Mouse (Mus musculus): ENCODE measurements around the gene Dpep2nb. TPM values are rescaled to one million over a fixed set of nuclear protein-coding genes. Genes with fewer than 3 reads are reported as not detected.
A peak's percentile ranks its signal among the peaks of the same experiment; 100 is the strongest.
"Not testable (repeated sequence)": the region's sequence is repeated elsewhere in the genome, so short reads cannot be mapped to it uniquely, and the experiment has no call there.

The Dpep2nb gene
- polyA plus RNA-seq, 1 experiment = not detected

DNA sequence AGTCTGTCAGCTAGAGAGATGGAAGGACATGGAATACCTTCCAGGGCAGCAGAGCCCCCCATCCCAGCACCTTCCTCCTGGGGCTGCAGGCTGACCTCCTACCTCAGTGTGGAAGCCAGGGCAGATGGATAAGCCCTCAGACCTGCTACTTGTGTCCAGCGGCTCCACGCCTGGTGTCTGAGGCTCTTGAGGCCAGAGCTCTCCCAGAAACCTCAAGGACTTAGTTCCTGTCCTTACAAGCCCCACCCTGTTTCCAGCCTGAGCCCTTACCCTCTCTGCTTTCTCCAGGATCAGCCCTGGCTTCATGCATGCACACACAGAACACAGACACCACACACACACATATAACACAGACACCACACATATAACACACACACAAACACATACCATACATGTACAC lies 14.2 kb downstream of the Dpep2nb start:
- H3K27me3 ChIP-seq (replicated peaks) = peaks cover 32% of the 10 kb centered on the region
- TF ChIP-seq FLI1 (IDR thresholded peaks at IDR 0.05; ENCODE audit: low read length) (no peak), GATA1 (IDR thresholded peaks at IDR 0.05; ENCODE audit: borderline replicate concordance, low read length) (no peak)
- no peaks in the 10 kb centered on the region for H3K36me3 ChIP-seq (replicated peaks; ENCODE audit: low read length)
- peaks cover 34% of the 10 kb centered on the region for H3K4me1 ChIP-seq
- peak overlapping the region; percentile 86 for H3K4me3 ChIP-seq (replicated peaks)
- no peaks in the 10 kb centered on the region for H3K9me3 ChIP-seq

DNA sequence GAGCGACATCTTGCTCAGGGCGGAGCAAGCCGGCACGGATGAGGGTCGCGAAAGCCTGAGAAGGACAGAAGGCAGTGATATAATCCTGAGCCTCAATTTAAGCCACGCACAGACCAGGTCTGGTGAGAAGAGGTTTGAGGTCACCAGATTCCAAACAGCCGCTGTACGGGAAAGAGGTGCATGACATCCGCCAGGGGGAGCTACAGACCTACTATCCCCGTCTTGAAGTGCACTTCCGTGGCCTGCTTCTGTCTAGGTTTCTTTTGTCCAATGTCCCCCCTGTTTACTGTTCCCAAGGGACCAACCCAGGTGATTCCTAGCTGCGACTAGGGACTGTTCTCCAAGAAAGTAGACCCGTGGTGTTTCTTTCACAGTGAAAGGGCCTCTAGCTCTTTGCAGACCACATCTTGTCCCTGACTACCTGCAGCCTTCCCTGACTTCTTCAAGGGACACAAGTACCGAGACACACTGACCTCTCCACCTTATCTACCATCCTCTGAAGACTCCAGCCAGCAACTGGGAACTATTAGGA lies 14.9 kb downstream of the Dpep2nb start, which contains the start of gene Dus2:
TSS of gene Dus2 (plus strand) at position 482 of the 532 bp plus-strand sequence.
- Histone ChIP-seq H3K27me3 (replicated peaks) (peaks cover 35% of the 10 kb centered on the region), H3K4me1 (peaks cover 28% of the 10 kb centered on the region), H3K36me3 (replicated peaks; ENCODE audit: low read length) (no peaks in the 10 kb centered on the region), H3K4me3 (replicated peaks) (peak within 1 kb of the TSS; percentile 86), H3K9me3 (no peaks in the 10 kb centered on the region)
- TF ChIP-seq GATA1 (IDR thresholded peaks at IDR 0.05; ENCODE audit: borderline replicate concordance, low read length) (no peak), FLI1 (IDR thresholded peaks at IDR 0.05; ENCODE audit: low read length) (no peak)

DNA sequence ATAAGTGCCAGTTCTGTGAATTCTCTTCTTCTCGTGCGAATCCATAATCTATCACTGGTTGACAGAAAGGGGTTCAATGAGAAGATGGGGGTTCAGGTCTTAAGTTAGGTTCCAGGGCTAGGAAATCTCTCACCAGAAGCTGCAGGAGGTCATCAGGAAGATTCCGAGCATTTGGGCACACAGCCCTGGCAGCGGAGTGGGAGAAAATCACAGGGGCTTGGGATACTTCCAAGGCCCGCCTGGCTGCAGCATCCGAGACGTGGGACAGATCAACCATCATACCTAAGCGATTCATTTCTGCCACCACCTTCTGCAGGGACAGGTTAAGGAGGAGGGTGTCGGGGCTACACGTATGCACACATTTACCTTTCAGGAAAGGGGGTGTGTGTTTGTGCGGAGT lies 17.2 kb downstream of the Dpep2nb start:
- Histone ChIP-seq H3K4me1 (peaks cover 32% of the 10 kb centered on the region), H3K9me3 (no peaks in the 10 kb centered on the region), H3K36me3 (replicated peaks; ENCODE audit: low read length) (no peaks in the 10 kb centered on the region), H3K4me3 (replicated peaks) (no peak overlapping the region), H3K27me3 (replicated peaks) (peaks cover 36% of the 10 kb centered on the region)
- TF ChIP-seq GATA1 (IDR thresholded peaks at IDR 0.05; ENCODE audit: borderline replicate concordance, low read length) = no peak
- no peak for TF ChIP-seq FLI1 (IDR thresholded peaks at IDR 0.05; ENCODE audit: low read length)

DNA sequence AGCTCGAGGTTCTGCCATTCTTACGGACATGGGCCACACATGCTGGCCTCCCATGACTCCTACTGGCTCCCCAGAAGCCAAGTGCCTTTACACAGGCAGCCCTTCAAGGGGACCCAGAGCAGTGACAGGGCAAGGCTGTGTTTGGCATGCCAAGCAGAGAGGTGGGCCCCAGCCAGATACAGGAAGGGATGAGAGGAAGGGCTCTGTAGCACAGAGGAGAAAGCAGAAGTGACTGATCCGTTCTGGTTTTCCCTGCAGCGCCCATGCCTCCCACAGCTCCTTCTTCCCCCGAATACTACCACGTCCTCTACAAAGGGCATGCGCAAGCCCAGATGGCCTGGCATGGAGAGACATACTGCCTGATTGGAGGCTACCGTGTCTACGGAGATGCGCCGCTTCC lies 22.4 kb downstream of the Dpep2nb start:
- H3K9me3 ChIP-seq; H3K36me3 ChIP-seq (replicated peaks; ENCODE audit: low read length); H3K4me3 ChIP-seq (replicated peaks): not testable (repeated sequence)
- peaks cover 17% of the 10 kb centered on the region for H3K4me1 ChIP-seq
- H3K27me3 ChIP-seq (replicated peaks) = peaks cover 26% of the 10 kb centered on the region

DNA sequence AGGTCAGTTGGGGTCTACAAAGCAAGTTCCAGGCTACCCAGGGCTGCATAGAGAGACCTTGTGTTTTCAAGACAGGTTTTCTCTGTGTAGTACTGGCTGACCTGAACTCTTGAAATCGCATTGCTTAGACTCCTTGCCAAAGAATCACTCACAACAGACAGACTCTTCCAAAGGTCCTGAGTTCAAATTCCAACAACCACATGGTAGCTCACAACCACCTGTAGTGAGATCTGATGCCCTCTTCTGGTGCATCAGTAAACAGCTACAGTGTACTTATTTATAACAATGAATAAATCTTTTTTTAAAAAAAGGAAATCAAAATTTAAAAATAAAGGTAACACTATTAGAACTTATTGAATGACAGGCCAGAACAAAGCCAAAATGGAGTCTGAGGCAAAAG lies 24.6 kb downstream of the Dpep2nb start:
- Histone ChIP-seq H3K36me3 (replicated peaks; ENCODE audit: low read length) (no peaks in the 10 kb centered on the region), H3K4me3 (replicated peaks) (no peak overlapping the region), H3K4me1 (peaks cover 24% of the 10 kb centered on the region), H3K9me3 (0 out of 2 replicates have a peak, but pooled peaks cover 5% of the 10 kb centered on the region), H3K27me3 (replicated peaks) (peaks cover 15% of the 10 kb centered on the region)
- TF ChIP-seq FLI1 (IDR thresholded peaks at IDR 0.05; ENCODE audit: low read length) (no peak), GATA1 (IDR thresholded peaks at IDR 0.05; ENCODE audit: borderline replicate concordance, low read length) (no peak)

DNA sequence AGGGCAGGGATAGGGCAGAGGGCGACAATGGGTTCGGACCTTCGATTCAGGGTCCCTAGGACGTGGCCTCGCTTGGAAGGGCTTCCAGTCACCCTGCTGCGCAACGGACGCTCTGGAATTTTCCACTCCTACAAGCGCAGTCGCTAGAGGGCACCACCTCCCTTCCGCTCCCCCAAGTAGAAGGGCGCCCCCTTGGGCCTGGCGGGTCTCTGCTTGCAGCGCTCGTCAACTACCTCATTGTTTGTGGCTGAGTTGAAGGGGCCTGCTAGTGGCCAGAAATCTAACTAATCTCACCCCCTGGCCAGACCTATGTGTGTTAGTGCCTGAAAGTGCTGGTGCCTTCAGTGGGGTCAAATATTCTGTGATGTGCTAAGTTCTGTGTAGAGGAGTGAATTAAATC lies 26.4 kb downstream of the Dpep2nb start, which contains the start of gene Dpep3:
TSS of gene Dpep3 (minus strand) at position 105 of the 400 bp plus-strand sequence.
- peaks cover 12% of the 10 kb centered on the region for H3K27me3 ChIP-seq (replicated peaks)
- TF ChIP-seq GATA1 (IDR thresholded peaks at IDR 0.05; ENCODE audit: borderline replicate concordance, low read length) = no peak
- TF ChIP-seq FLI1 (IDR thresholded peaks at IDR 0.05; ENCODE audit: low read length) = no peak
- peak within 1 kb of the TSS; percentile 38 for H3K4me3 ChIP-seq (replicated peaks)
- 0 out of 2 replicates have a peak, but pooled peaks cover 5% of the 10 kb centered on the region for H3K9me3 ChIP-seq
- H3K4me1 ChIP-seq = peaks cover 24% of the 10 kb centered on the region
- H3K36me3 ChIP-seq (replicated peaks; ENCODE audit: low read length) = no peaks in the 10 kb centered on the region

DNA sequence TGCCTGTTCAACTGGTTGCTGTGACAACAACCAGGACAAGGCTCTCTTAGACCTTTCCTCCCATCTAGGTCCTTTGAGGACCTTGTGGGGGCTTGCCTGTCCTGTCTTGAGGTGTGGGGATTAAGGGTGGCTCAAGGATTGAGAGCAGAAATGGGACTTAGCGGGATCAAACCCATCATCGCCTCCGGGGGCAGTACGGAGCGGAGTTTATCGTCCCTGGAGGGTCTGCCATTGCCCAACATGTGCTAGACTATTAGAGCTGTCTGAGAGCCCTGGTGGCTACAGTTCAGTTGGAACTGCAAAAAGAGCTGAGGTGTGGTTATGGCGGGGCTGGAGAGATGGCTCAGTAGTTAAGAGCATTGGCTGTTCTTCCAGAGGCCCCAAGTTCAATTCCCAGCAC lies 30.4 kb downstream of the Dpep2nb start:
- Histone ChIP-seq H3K36me3 (replicated peaks; ENCODE audit: low read length) (no peaks in the 10 kb centered on the region), H3K9me3 (0 out of 2 replicates have a peak, but pooled peaks cover 5% of the 10 kb centered on the region), H3K4me1 (peaks cover 8% of the 10 kb centered on the region), H3K27me3 (replicated peaks) (peaks cover 18% of the 10 kb centered on the region), H3K4me3 (replicated peaks) (no peak overlapping the region)
- TF ChIP-seq GATA1 (IDR thresholded peaks at IDR 0.05; ENCODE audit: borderline replicate concordance, low read length) (no peak), FLI1 (IDR thresholded peaks at IDR 0.05; ENCODE audit: low read length) (no peak)

DNA sequence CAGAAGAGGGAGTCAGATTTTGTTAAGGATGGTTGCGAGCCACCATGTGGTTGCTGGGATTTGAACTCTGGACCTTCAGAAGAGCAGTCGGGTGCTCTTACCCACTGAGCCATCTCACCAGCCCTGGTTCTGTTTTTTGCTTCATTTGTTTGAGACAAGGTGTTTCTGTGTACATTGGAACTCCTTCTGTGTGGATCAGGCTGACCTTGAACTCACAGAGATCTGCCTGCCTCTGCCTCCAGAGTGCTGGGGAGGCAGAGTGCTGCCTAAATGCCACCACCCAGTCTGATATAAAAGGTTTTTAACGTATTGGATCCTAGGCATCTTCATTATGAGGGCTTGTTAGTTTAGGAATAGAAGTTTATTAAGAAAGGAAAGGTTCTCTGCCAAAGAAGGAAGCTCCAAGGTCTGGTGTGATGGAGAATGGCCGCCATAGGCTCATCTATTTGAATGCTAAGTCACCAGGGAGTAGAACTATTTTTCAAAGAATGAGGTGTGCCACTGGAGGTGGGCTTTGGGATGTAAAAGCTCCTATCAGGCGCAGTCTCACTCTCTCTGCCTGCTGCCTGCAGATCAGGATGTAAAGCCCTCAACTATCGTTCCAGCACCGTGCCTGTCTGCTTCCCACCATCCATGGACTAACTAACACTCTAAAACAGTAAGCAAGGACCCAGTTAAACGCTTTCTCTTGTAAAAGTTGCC lies 34.6 kb downstream of the Dpep2nb start:
- Histone ChIP-seq H3K4me3 (replicated peaks) (no peak overlapping the region), H3K27me3 (replicated peaks) (peaks cover 12% of the 10 kb centered on the region), H3K9me3 (no peaks in the 10 kb centered on the region), H3K36me3 (replicated peaks; ENCODE audit: low read length) (no peaks in the 10 kb centered on the region), H3K4me1 (peaks cover 18% of the 10 kb centered on the region)
- TF ChIP-seq GATA1 (IDR thresholded peaks at IDR 0.05; ENCODE audit: borderline replicate concordance, low read length) (no peak), FLI1 (IDR thresholded peaks at IDR 0.05; ENCODE audit: low read length) (no peak)

DNA sequence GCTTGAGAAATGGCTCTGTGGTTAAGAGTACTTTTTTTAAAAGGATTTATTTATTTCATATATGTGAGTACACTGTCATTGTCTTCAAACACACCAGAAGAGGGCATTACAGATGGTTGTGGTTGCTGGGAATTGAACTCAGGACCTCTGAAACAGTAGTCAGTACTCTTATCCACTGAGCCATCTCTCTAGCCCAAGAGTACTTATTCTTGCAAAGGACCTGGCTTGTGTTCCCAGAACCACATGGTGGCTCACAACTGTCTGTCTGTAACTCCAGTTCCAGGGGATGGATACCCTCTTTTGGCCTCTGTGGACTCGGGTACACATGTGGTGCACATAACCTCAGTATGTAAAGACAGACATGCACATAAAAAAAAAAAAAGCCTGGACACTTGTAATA lies 36.4 kb downstream of the Dpep2nb start:
- no peaks in the 10 kb centered on the region for H3K36me3 ChIP-seq (replicated peaks; ENCODE audit: low read length)
- no peak overlapping the region for H3K4me3 ChIP-seq (replicated peaks)
- no peaks in the 10 kb centered on the region for H3K9me3 ChIP-seq
- peaks cover 36% of the 10 kb centered on the region for H3K4me1 ChIP-seq
- no peak for TF ChIP-seq FLI1 (IDR thresholded peaks at IDR 0.05; ENCODE audit: low read length)
- no peak for TF ChIP-seq GATA1 (IDR thresholded peaks at IDR 0.05; ENCODE audit: borderline replicate concordance, low read length)
- peaks cover 20% of the 10 kb centered on the region for H3K27me3 ChIP-seq (replicated peaks)

DNA sequence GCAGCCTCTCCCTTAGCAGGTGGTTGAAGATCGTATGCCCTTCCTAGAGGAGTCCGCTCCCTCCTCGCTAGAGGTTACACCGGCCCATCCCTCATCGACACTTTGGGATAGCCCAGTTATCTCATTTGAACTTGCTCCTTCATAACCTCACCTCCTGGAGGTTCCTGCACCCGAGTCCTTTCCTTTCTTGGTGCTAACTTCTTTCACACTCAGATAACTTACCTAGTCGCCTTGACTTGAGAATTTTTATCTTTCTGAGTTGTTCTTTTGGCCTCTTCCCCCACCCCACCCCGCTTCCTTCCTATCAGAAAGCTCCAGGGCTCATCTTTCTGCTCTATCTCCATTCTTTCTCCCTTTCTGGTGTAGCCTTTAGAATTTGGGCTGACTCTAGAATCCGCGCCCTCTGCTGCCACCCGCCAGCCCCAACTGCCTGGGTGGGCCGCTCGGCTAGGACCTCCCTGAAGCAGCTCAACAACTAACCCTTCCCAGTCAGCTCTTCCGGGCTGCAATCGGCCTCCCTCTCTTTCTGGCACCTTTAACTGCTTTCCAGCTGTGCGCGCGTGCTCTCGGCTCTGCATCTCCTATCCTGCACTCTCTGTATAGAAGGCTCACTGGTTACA lies 39.0 kb downstream of the Dpep2nb start:
- TF ChIP-seq GATA1 (IDR thresholded peaks at IDR 0.05; ENCODE audit: borderline replicate concordance, low read length) = no peak
- no peak for TF ChIP-seq FLI1 (IDR thresholded peaks at IDR 0.05; ENCODE audit: low read length)
- peaks cover 53% of the 10 kb centered on the region for H3K4me1 ChIP-seq
- H3K27me3 ChIP-seq (replicated peaks) = peaks cover 32% of the 10 kb centered on the region
- no peaks in the 10 kb centered on the region for H3K9me3 ChIP-seq
- H3K4me3 ChIP-seq (replicated peaks) = peak overlapping the region; percentile 94
- H3K36me3 ChIP-seq (replicated peaks; ENCODE audit: low read length) = no peaks in the 10 kb centered on the region

Data from megakaryocyte, embryonic 14.5 days (primary cell).